8 mouse cellular contexts compared by ENCODE assay signal in the genomic region with DNA sequence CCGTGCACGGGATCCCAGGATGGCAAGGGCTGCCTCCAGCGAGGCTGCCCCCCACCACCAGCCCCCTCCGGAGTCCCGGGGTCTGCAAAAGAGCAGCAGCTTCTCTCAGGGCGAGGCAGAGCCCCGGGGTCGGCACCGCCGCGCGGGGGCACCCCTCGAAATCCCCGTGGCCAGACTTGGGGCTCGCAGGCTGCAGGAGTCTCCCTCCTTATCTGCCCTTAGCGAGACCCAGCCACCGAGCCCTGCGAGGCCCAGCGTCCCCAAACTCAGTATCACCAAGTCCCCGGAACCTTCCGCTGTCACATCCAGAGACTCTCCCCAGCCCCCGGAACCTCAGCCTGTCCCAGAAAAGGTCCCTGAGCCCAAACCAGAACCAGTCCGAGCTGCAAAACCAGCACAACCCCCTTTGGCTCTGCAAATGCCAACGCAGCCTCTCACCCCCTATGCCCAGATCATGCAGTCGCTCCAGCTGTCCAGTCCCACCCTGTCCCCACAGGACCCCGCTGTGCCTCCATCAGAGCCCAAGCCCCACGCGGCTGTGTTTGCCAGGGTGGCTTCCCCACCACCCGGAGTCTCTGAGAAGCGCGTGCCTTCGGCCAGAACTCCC. TPM values are rescaled to one million over a fixed set of nuclear protein-coding genes. Genes with fewer than 3 reads are reported as not detected.
DNase-seq lines count a peak whose midpoint lies in the region; ATAC-seq and TF ChIP-seq lines count a peak whose summit lies in the region.
"Had no signal": no experiment of that assay in that cellular context is flagged by ENCODE, and none has a peak within 500 bp of the region (broad histone marks: within the 10 kb centered on the region; RNA-seq: fewer than 3 reads in every experiment).

No protein-coding gene starts in this region.

- no peaks in the 10 kb centered on the region for H3K9me3 ChIP-seq in forebrain, embryonic 11.5 days (ENCODE audit: control insufficient read depth, low read length)
- H3K9me3 ChIP-seq in intestine, embryonic 14.5 days (ENCODE audit: control insufficient read depth, low read length) = no peaks in the 10 kb centered on the region
- H3K9me3 ChIP-seq in midbrain, postnatal 0 days (ENCODE audit: low read length) = no peaks in the 10 kb centered on the region

- TF ChIP-seq CTCF in layer of hippocampus, adult 2 months (conservative IDR thresholded peaks at IDR 0.05) = peak; percentile 37; the same call in 1 of the 2 replicates
- no peak for TF ChIP-seq CTCF in midbrain, postnatal 0 days (IDR thresholded peaks at IDR 0.05)
- TF ChIP-seq CTCF in left cerebral cortex, adult 2 months (IDR thresholded peaks at IDR 0.05) = no peak; the same call in 1 of the 2 replicates

- peaks cover 16% of the 10 kb centered on the region for H3K4me1 ChIP-seq in forebrain, embryonic 11.5 days (replicated peaks; ENCODE audit: control insufficient read depth, insufficient read depth, low read length)
- H3K4me1 ChIP-seq in intestine, embryonic 14.5 days (replicated peaks; ENCODE audit: control insufficient read depth, insufficient read depth, low read length) = peaks cover 11% of the 10 kb centered on the region
- no peaks in the 10 kb centered on the region; the same call in 1 of the 2 replicates for H3K4me1 ChIP-seq in midbrain, postnatal 0 days (ENCODE audit: insufficient read depth, low read length)

- peak overlapping the region; percentile 50 for H3K4me2 ChIP-seq in forebrain, embryonic 11.5 days (ENCODE audit: low read depth, low read length, severe bottlenecking)
- H3K4me2 ChIP-seq in intestine, embryonic 14.5 days (ENCODE audit: low read length) = peak overlapping the region; percentile 55
- peak overlapping the region; percentile 46 for H3K4me2 ChIP-seq in midbrain, postnatal 0 days (ENCODE audit: low read depth, low read length, poor library complexity, severe bottlenecking)

- WGBS in forebrain, embryonic 11.5 days = 2% methylated on average over 32 of the region's 32 CpGs
- WGBS in intestine, embryonic 14.5 days = 13% methylated on average over 30 of the region's 32 CpGs
- WGBS in midbrain, postnatal 0 days = 9% methylated on average over 23 of the region's 32 CpGs

- H3K36me3 ChIP-seq in forebrain, embryonic 11.5 days (ENCODE audit: control insufficient read depth, insufficient read depth, low read length) = no peaks in the 10 kb centered on the region
- peaks cover 26% of the 10 kb centered on the region for H3K36me3 ChIP-seq in intestine, embryonic 14.5 days (ENCODE audit: control insufficient read depth, insufficient read depth, low read length)
- H3K36me3 ChIP-seq in midbrain, postnatal 0 days (ENCODE audit: insufficient read depth, low read length) = 0 out of 2 replicates have a peak, but pooled peaks cover 3% of the 10 kb centered on the region

- peak overlapping the region; percentile 44 for H3K9ac ChIP-seq in forebrain, embryonic 11.5 days (ENCODE audit: low read length)
- peak overlapping the region; percentile 29; the same call in 1 of the 2 replicates for H3K9ac ChIP-seq in intestine, embryonic 14.5 days (ENCODE audit: low read length)
- peak overlapping the region; percentile 44; the same call in 1 of the 2 replicates for H3K9ac ChIP-seq in midbrain, postnatal 0 days (replicated peaks; ENCODE audit: low read length, poor library complexity, severe bottlenecking)

- peaks cover 44% of the 10 kb centered on the region for H3K27me3 ChIP-seq in forebrain, embryonic 11.5 days (ENCODE audit: control insufficient read depth, insufficient read depth, low read length)
- peaks cover 44% of the 10 kb centered on the region for H3K27me3 ChIP-seq in intestine, embryonic 14.5 days (replicated peaks; ENCODE audit: control insufficient read depth, insufficient read depth, low read length)
- H3K27me3 ChIP-seq in midbrain, postnatal 0 days (ENCODE audit: insufficient read depth, low read length) = peaks cover 20% of the 10 kb centered on the region

- no peak for DNase-seq in layer of hippocampus, adult 2 months (ENCODE audit: low spot score in 2 of 2)
- DNase-seq in layer of hippocampus, adult 18-20 months (ENCODE audit: low spot score in 2 of 2) = no peak
- DNase-seq in forebrain, embryonic 11.5 days (ENCODE audit: low spot score) = no peak
- no peak for DNase-seq in intestine, embryonic 14.5 days (ENCODE audit: low spot score)
- no peak for DNase-seq in midbrain, postnatal 0 days (ENCODE audit: low spot score)
- DNase-seq in left cerebral cortex, adult 2 months (ENCODE audit: extremely low spot score in 1 of 2, low spot score in 2 of 2) = no peak
- DNase-seq in left cerebral cortex, postnatal 4 days = no peak

- no peak overlapping the region for H3K4me3 ChIP-seq in layer of hippocampus, adult 2 months
- H3K4me3 ChIP-seq in forebrain, embryonic 11.5 days (ENCODE audit: low read depth, low read length) = peak overlapping the region; percentile 34
- H3K4me3 ChIP-seq in intestine, embryonic 14.5 days (ENCODE audit: low read depth, low read length) = peak overlapping the region; percentile 31
- peak overlapping the region; percentile 31 for H3K4me3 ChIP-seq in midbrain, postnatal 0 days (ENCODE audit: low read depth, low read length)
- H3K4me3 ChIP-seq in left cerebral cortex, adult 2 months = no peak overlapping the region

- H3K27ac ChIP-seq in layer of hippocampus, adult 2 months = no peak overlapping the region
- H3K27ac ChIP-seq in forebrain, embryonic 11.5 days (ENCODE audit: low read depth, low read length) = no peak overlapping the region
- H3K27ac ChIP-seq in intestine, embryonic 14.5 days (ENCODE audit: low read depth) = no peak overlapping the region
- no peak overlapping the region for H3K27ac ChIP-seq in midbrain, postnatal 0 days (ENCODE audit: low read depth, low read length)
- H3K27ac ChIP-seq in left cerebral cortex, adult 2 months = no peak overlapping the region

- ATAC-seq in forebrain, embryonic 11.5 days (replicated peaks; ENCODE audit: low FRiP score) = no peak
- ATAC-seq in intestine, embryonic 14.5 days (replicated peaks; ENCODE audit: low FRiP score, low TSS enrichment, low read depth) = peak; percentile 11; the same call in 1 of the 2 replicates
- ATAC-seq in midbrain, postnatal 0 days (ENCODE audit: low FRiP score) = no peak; the same call in 1 of the 2 replicates

- intact Hi-C loops in left cerebral cortex, adult 2 months (cut with DNase I) = no loop called here
- intact Hi-C loops in left cerebral cortex, postnatal 4 days (cut with DNase I) = no loop called here

RNA-seq across cellular contexts. Expression of a gene that starts 13.4 kb away (rescaled TPM):
- total RNA-seq in layer of hippocampus, adult 2 months (2021) = 10 to 100 TPM; 72.9 to 76.0 TPM
- 10 to 100 TPM; 66.4 to 69.1 TPM for total RNA-seq in layer of hippocampus, adult 18-20 months (2021)
- polyA plus RNA-seq in forebrain, embryonic 11.5 days (2014; fragmentation: Nextera tagmentation; extraction: Ambion mirVana) = 46.3 and 47.2 TPM in 2 replicates
- polyA plus RNA-seq in intestine, embryonic 14.5 days (2014; fragmentation: Nextera tagmentation; extraction: Ambion mirVana) = 69.4 and 72.1 TPM in 2 replicates
- total RNA-seq in midbrain, postnatal 0 days (2014; rRNA removed) = 77.1 and 94.9 TPM in 2 replicates
- 67.4 and 76.1 TPM in 2 replicates for polyA plus RNA-seq in midbrain, postnatal 0 days (2015; fragmentation: Nextera tagmentation; extraction: Ambion mirVana)
- total RNA-seq in left cerebral cortex, adult 2 months (2021) = 10 to 100 TPM; 65.0 to 69.4 TPM
- 10 to 100 TPM; 47.9 to 60.5 TPM for total RNA-seq in left cerebral cortex, postnatal 4 days (2021)

RNA-seq across cellular contexts. Expression of a gene that starts 27.9 kb away (rescaled TPM):
- 1 to 10 TPM; 5.5 to 7.1 TPM for total RNA-seq in layer of hippocampus, adult 2 months (2021)
- total RNA-seq in layer of hippocampus, adult 18-20 months (2021) = 1 to 10 TPM; 7.3 to 8.1 TPM
- polyA plus RNA-seq in forebrain, embryonic 11.5 days (2014; fragmentation: Nextera tagmentation; extraction: Ambion mirVana) = 0.61 TPM in 2 replicates
- 0.47 and 1.0 TPM in 2 replicates for polyA plus RNA-seq in intestine, embryonic 14.5 days (2014; fragmentation: Nextera tagmentation; extraction: Ambion mirVana)
- 180 and 188 TPM in 2 replicates for total RNA-seq in midbrain, postnatal 0 days (2014; rRNA removed)
- 54.8 and 60.0 TPM in 2 replicates for polyA plus RNA-seq in midbrain, postnatal 0 days (2015; fragmentation: Nextera tagmentation; extraction: Ambion mirVana)
- total RNA-seq in left cerebral cortex, adult 2 months (2021) = 10 to 100 TPM in 1 of 2 experiments, 1 to 10 TPM in 1; 8.7 to 13.2 TPM
- 10 to 100 TPM in 1 of 2 experiments, 1 to 10 TPM in 1; 8.6 to 10.2 TPM for total RNA-seq in left cerebral cortex, postnatal 4 days (2021)
- total RNA-seq: common myeloid progenitor, adult 5-6 weeks had no signal

RNA-seq across cellular contexts. Expression of a gene that starts 47.2 kb away (rescaled TPM):
- total RNA-seq in layer of hippocampus, adult 2 months (2021) = 100 to 1,000 TPM; 168 to 179 TPM
- total RNA-seq in layer of hippocampus, adult 18-20 months (2021) = 100 to 1,000 TPM; 168 to 178 TPM
- polyA plus RNA-seq in forebrain, embryonic 11.5 days (2014; fragmentation: Nextera tagmentation; extraction: Ambion mirVana) = 14.1 and 16.0 TPM in 2 replicates
- polyA plus RNA-seq in intestine, embryonic 14.5 days (2014; fragmentation: Nextera tagmentation; extraction: Ambion mirVana) = 46.7 and 55.2 TPM in 2 replicates
- total RNA-seq in midbrain, postnatal 0 days (2014; rRNA removed) = 62.9 and 70.6 TPM in 2 replicates
- 22.0 and 23.7 TPM in 2 replicates for polyA plus RNA-seq in midbrain, postnatal 0 days (2015; fragmentation: Nextera tagmentation; extraction: Ambion mirVana)
- 100 to 1,000 TPM; 199 to 215 TPM for total RNA-seq in left cerebral cortex, adult 2 months (2021)
- total RNA-seq in left cerebral cortex, postnatal 4 days (2021) = 100 to 1,000 TPM; 131 to 143 TPM
- total RNA-seq: common myeloid progenitor, adult 5-6 weeks had no signal

RNA-seq across cellular contexts. Expression of a gene that starts 56.8 kb away (rescaled TPM):
- total RNA-seq in layer of hippocampus, adult 2 months (2021) = 10 to 100 TPM; 80.5 to 86.6 TPM
- 10 to 100 TPM; 90.3 to 91.5 TPM for total RNA-seq in layer of hippocampus, adult 18-20 months (2021)
- 21.3 and 23.3 TPM in 2 replicates for polyA plus RNA-seq in forebrain, embryonic 11.5 days (2014; fragmentation: Nextera tagmentation; extraction: Ambion mirVana)
- 36.7 and 42.8 TPM in 2 replicates for polyA plus RNA-seq in intestine, embryonic 14.5 days (2014; fragmentation: Nextera tagmentation; extraction: Ambion mirVana)
- total RNA-seq in midbrain, postnatal 0 days (2014; rRNA removed) = 125 and 132 TPM in 2 replicates
- polyA plus RNA-seq in midbrain, postnatal 0 days (2015; fragmentation: Nextera tagmentation; extraction: Ambion mirVana) = 60.0 and 60.8 TPM in 2 replicates
- total RNA-seq in left cerebral cortex, adult 2 months (2021) = 10 to 100 TPM; 80.5 to 87.3 TPM
- 10 to 100 TPM; 61.3 to 67.7 TPM for total RNA-seq in left cerebral cortex, postnatal 4 days (2021)

RNA-seq across cellular contexts. Expression of a gene that starts 57.0 kb away (rescaled TPM):
- 10 to 100 TPM; 64.0 to 65.4 TPM for total RNA-seq in layer of hippocampus, adult 2 months (2021)
- 10 to 100 TPM; 68.6 to 70.6 TPM for total RNA-seq in layer of hippocampus, adult 18-20 months (2021)
- polyA plus RNA-seq in forebrain, embryonic 11.5 days (2014; fragmentation: Nextera tagmentation; extraction: Ambion mirVana) = 8.9 and 9.4 TPM in 2 replicates
- polyA plus RNA-seq in intestine, embryonic 14.5 days (2014; fragmentation: Nextera tagmentation; extraction: Ambion mirVana) = 1.9 and 2.6 TPM in 2 replicates
- total RNA-seq in midbrain, postnatal 0 days (2014; rRNA removed) = 52.4 and 57.8 TPM in 2 replicates
- polyA plus RNA-seq in midbrain, postnatal 0 days (2015; fragmentation: Nextera tagmentation; extraction: Ambion mirVana) = 49.4 and 50.4 TPM in 2 replicates
- total RNA-seq in left cerebral cortex, adult 2 months (2021) = 100 to 1,000 TPM; 110 to 112 TPM
- 10 to 100 TPM; 41.8 to 43.5 TPM for total RNA-seq in left cerebral cortex, postnatal 4 days (2021)

Comparison
In these comparisons a context has a peak if more than half of its experiments do, and no peak if none do; other contexts are left out.
1. H3K4me3 ChIP-seq: peak in forebrain, embryonic 11.5 days (single experiment), intestine, embryonic 14.5 days (single experiment) and midbrain, postnatal 0 days (single experiment); none in layer of hippocampus, adult 2 months (single experiment) and left cerebral cortex, adult 2 months (single experiment).
2. RNA of a gene that starts 27.9 kb away (total RNA-seq): 180 to 188 TPM in midbrain, postnatal 0 days; 8.7 to 13.2 TPM in left cerebral cortex, adult 2 months, 8.6 to 10.2 TPM in left cerebral cortex, postnatal 4 days, 7.3 to 8.1 TPM in layer of hippocampus, adult 18-20 months and 5.5 to 7.1 TPM in layer of hippocampus, adult 2 months; every median in the first group is over 10 times any median in the second.
3. Peak in every context shown above with its lines, with median percentiles within 50 percentile points of each other: H3K4me2 ChIP-seq and H3K9ac ChIP-seq.